Mouse (Mus musculus) ES-Bruce4 (cell line): ENCODE measurements at regions not wholly inside any gene's neighbourhood (a gene's known extent, or its start where the extent isn't known, plus 50 kb on each side); places are given as distances from the start of the nearest gene placed in this dataset.

ENCODE experiments used
- CTCF ChIP-seq: IDR thresholded peaks from one replicate; pipeline ENCODE4 v1.8.1; 2011; ENCODE audit warnings: low read depth, low read length
- EP300 ChIP-seq: IDR thresholded peaks from 2 replicates; pipeline ENCODE4 v1.6.1; 2011; ENCODE audit warnings: low read depth, low read length; ENCODE audit not compliant: insufficient read depth
- POLR2A ChIP-seq: IDR thresholded peaks from one replicate; pipeline ENCODE4 v1.8.1; 2011; ENCODE audit warnings: low read length; ENCODE audit not compliant: insufficient read depth

GRCm38 (mm10) chr8:24216655-24217054 is 509.0 kb downstream of the Adam3 start:
- TF ChIP-seq EP300, result no peak
- no peak for TF ChIP-seq CTCF
- TF ChIP-seq POLR2A, result no peak
